Mouse (Mus musculus) left cerebral cortex, adult 2 months (tissue): ENCODE measurements at regions not wholly inside any gene's neighbourhood (a gene's known extent, or its start where the extent isn't known, plus 50 kb on each side); places are given as distances from the start of the nearest gene placed in this dataset.

ENCODE experiments used
- DNase-seq, 2 experiments: peaks; one replicate each; pipeline ENCODE4 v3.0.0; 2021 to 2022; ENCODE audit warnings: low spot score in 2 of 2, mixed read lengths in 1 of 2; ENCODE audit errors: extremely low spot score in 1 of 2
- H3K27ac ChIP-seq: fragments of 200-600 bp; 2 replicates; pipeline ENCODE4 v1.8.1; 2022
- H3K4me3 ChIP-seq: fragments of 200-600 bp; 2 replicates; pipeline ENCODE4 v1.8.1; 2022
- CTCF ChIP-seq: fragments of 200-600 bp; IDR thresholded peaks from 2 replicates; pipeline ENCODE4 v1.8.1; 2022; ENCODE audit warnings: antibody characterized with exemption, mild to moderate bottlenecking, moderate library complexity
- intact Hi-C: fragments of 180-260 bp; cut with DNase I; formaldehyde crosslinking; loops from one replicate; pipeline ENCODE4 v1.15.1; 2025

DNA sequence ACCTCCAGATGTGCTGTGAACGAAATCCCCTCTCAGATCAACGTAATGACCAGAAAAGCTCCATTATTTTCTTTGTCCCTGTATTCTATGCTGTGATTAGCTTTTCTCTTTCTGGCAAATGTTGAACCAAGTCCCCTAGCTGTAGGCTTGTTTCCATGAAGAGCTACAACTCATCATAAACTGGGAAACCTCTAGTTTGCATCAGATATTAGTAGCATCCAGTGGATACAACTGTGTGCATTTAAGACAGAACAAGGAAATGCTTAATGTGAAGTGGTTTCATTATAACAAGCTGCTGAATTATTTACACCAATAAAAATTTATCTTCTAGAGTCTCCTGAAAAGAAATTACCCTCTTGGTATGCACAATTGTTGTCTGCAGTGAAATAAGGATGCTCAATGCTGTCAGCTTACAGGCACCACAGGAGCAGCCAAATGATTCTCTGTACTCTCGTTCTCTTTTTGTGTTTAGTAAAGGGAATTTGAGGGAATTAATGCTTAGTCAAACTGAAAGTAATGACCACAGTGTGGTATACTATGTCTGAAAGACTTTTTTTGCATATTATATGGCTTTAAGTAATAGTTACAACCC is 623.6 kb upstream of the Foxg1 start:
- DNase-seq, result no peak
- intact Hi-C loops, result no loop called here
- H3K27ac ChIP-seq, result no peak overlapping the region
- no peak for TF ChIP-seq CTCF
- no peak overlapping the region for H3K4me3 ChIP-seq
